In genomic region chr11:117655292-117656076, GRCm38 (mm10) we compare ENCODE assay signal across 8 mouse cellular contexts. TPM values are rescaled to one million over a fixed set of nuclear protein-coding genes. Genes with fewer than 3 reads are reported as not detected.
DNase-seq lines count a peak whose midpoint lies in the region; ATAC-seq and TF ChIP-seq lines count a peak whose summit lies in the region.

No protein-coding gene starts in this region.

- peak; percentile 60 for DNase-seq in 3T3-L1 (ENCODE audit: low read depth, low spot score)
- peak; percentile 53 to 73 for DNase-seq in adrenal gland, postnatal 36 days
- DNase-seq in heart, adult 2 months = peak; percentile 56 to 76
- peak; percentile 37 for DNase-seq in kidney, adult 9 months

- peak overlapping the region; percentile 97 for H3K9ac ChIP-seq in embryonic facial prominence, embryonic 13.5 days
- peak overlapping the region; percentile 95 for H3K9ac ChIP-seq in heart, adult 2 months (ENCODE audit: low read depth, low read length)
- H3K9ac ChIP-seq in limb, embryonic 15.5 days = peak overlapping the region; percentile 97
- H3K9ac ChIP-seq in stomach, embryonic 15.5 days = peak overlapping the region; percentile 93

- peak overlapping the region; percentile 98 for H3K27ac ChIP-seq in embryonic facial prominence, embryonic 13.5 days
- peak overlapping the region; percentile 87 for H3K27ac ChIP-seq in heart, adult 2 months
- peak overlapping the region; percentile 98 for H3K27ac ChIP-seq in limb, embryonic 15.5 days
- peak overlapping the region; percentile 93 for H3K27ac ChIP-seq in stomach, embryonic 15.5 days

- no peak for TF ChIP-seq EP300 in heart, adult 2 months (IDR thresholded peaks at IDR 0.05; ENCODE audit: insufficient read depth, low read depth, low read length)

- TF ChIP-seq CTCF in heart, adult 2 months (IDR thresholded peaks at IDR 0.05) = peak; percentile 21; the same call in 1 of the 2 replicates

- H3ac ChIP-seq in myocyte (ENCODE audit: control insufficient read depth, insufficient read length) = peak overlapping the region; percentile 95

- WGBS in embryonic facial prominence, embryonic 13.5 days = under 1% methylated on average over 80 of the region's 80 CpGs
- under 1% methylated on average over 80 of the region's 80 CpGs for WGBS in heart, adult 2 months
- under 1% methylated on average over 76 of the region's 80 CpGs for WGBS in limb, embryonic 15.5 days
- WGBS in stomach, embryonic 15.5 days = under 1% methylated on average over 66 of the region's 80 CpGs

- intact Hi-C loops in heart, adult 2 months (cut with DNase I) = loop anchor here (1.0 to 2.0 kb wide), 3 partner anchors 57 to 271 kb away; no protein-coding TSS in a partner anchor

- no peaks in the 10 kb centered on the region for H3K36me3 ChIP-seq in embryonic facial prominence, embryonic 13.5 days
- peaks cover 8% of the 10 kb centered on the region for H3K36me3 ChIP-seq in heart, adult 2 months (ENCODE audit: control insufficient read depth, insufficient read depth, low read length)
- no peaks in the 10 kb centered on the region for H3K36me3 ChIP-seq in limb, embryonic 15.5 days
- no peaks in the 10 kb centered on the region for H3K36me3 ChIP-seq in myocyte (ENCODE audit: control insufficient read depth, insufficient read depth)
- no peaks in the 10 kb centered on the region for H3K36me3 ChIP-seq in stomach, embryonic 15.5 days

- peak overlapping the region; percentile 95 for H3K4me3 ChIP-seq in embryonic facial prominence, embryonic 13.5 days
- H3K4me3 ChIP-seq in heart, adult 2 months = peak overlapping the region; percentile 74
- H3K4me3 ChIP-seq in limb, embryonic 15.5 days = peak overlapping the region; percentile 88
- H3K4me3 ChIP-seq in myocyte = peak overlapping the region; percentile 74
- H3K4me3 ChIP-seq in stomach, embryonic 15.5 days (replicated peaks) = peak overlapping the region; percentile 86

- TF ChIP-seq POLR2A in heart, adult 2 months (IDR thresholded peaks at IDR 0.05; ENCODE audit: insufficient read depth, low read depth, low read length) = no peak
- peak; percentile 33 for TF ChIP-seq POLR2A in myocyte (IDR thresholded peaks at IDR 0.05; ENCODE audit: insufficient read length, low read depth)

- ATAC-seq in embryonic facial prominence, embryonic 13.5 days (ENCODE audit: insufficient number of reproducible peaks, insufficient read depth, low FRiP score, low TSS enrichment, low read depth) = no peak
- no peak for ATAC-seq in limb, embryonic 15.5 days (ENCODE audit: insufficient number of reproducible peaks, low FRiP score, low TSS enrichment, low read depth)
- ATAC-seq in stomach, embryonic 15.5 days (ENCODE audit: insufficient read depth, low FRiP score, low read depth) = no peak

- peaks cover 47% of the 10 kb centered on the region for H3K4me1 ChIP-seq in embryonic facial prominence, embryonic 13.5 days
- peaks cover 13% of the 10 kb centered on the region for H3K4me1 ChIP-seq in heart, adult 2 months (ENCODE audit: control insufficient read depth, insufficient read depth, low read length)
- H3K4me1 ChIP-seq in limb, embryonic 15.5 days = peaks cover 38% of the 10 kb centered on the region
- peaks cover 22% of the 10 kb centered on the region for H3K4me1 ChIP-seq in stomach, embryonic 15.5 days

- peaks cover 9% of the 10 kb centered on the region for H3K79me2 ChIP-seq in heart, adult 2 months (replicated peaks; ENCODE audit: control insufficient read depth, insufficient read depth, low read length)
- H3K79me2 ChIP-seq in myocyte (ENCODE audit: control insufficient read depth, insufficient read depth) = peaks cover 52% of the 10 kb centered on the region

- no peaks in the 10 kb centered on the region for H3K27me3 ChIP-seq in embryonic facial prominence, embryonic 13.5 days
- H3K27me3 ChIP-seq in heart, adult 2 months (ENCODE audit: control insufficient read depth, insufficient read depth, low read length) = no peaks in the 10 kb centered on the region
- no peaks in the 10 kb centered on the region for H3K27me3 ChIP-seq in limb, embryonic 15.5 days
- H3K27me3 ChIP-seq in myocyte (ENCODE audit: control insufficient read depth, insufficient read depth, insufficient read length) = peaks cover 4% of the 10 kb centered on the region
- peaks cover 3% of the 10 kb centered on the region; the same call in 1 of the 2 replicates for H3K27me3 ChIP-seq in stomach, embryonic 15.5 days (replicated peaks)

- H3K4me2 ChIP-seq in embryonic facial prominence, embryonic 13.5 days = peak overlapping the region; percentile 87
- peak overlapping the region; percentile 81 for H3K4me2 ChIP-seq in limb, embryonic 15.5 days
- H3K4me2 ChIP-seq in myocyte (ENCODE audit: low read depth) = peak overlapping the region; percentile 93
- H3K4me2 ChIP-seq in stomach, embryonic 15.5 days = peak overlapping the region; percentile 86

- H3K9me3 ChIP-seq in embryonic facial prominence, embryonic 13.5 days = no peaks in the 10 kb centered on the region
- no peaks in the 10 kb centered on the region for H3K9me3 ChIP-seq in limb, embryonic 15.5 days
- no peaks in the 10 kb centered on the region for H3K9me3 ChIP-seq in stomach, embryonic 15.5 days

TF ChIP-seq in myocyte, 11 proteins besides CTCF, POLR2A, EP300 and RAD21:
- no peak for TF ChIP-seq REST (IDR thresholded peaks at IDR 0.05; ENCODE audit: insufficient read depth, insufficient read length)
- TF ChIP-seq SRF (IDR thresholded peaks at IDR 0.05; ENCODE audit: control insufficient read depth, insufficient read length, low read depth) = no peak
- no peak for TF ChIP-seq USF1 (IDR thresholded peaks at IDR 0.05; ENCODE audit: low read depth)
- 0 out of 2 replicates have a peak, but pooled peaks have one; percentile 21 for TF ChIP-seq CEBPB (IDR thresholded peaks at IDR 0.05; ENCODE audit: insufficient read depth, poor library complexity, severe bottlenecking)
- TF ChIP-seq POLR2AphosphoS2 (IDR thresholded peaks at IDR 0.05; ENCODE audit: insufficient read length, low read depth) = peak; percentile 15
- TF ChIP-seq MAX (IDR thresholded peaks at IDR 0.05; ENCODE audit: low read depth) = no peak
- no peak for TF ChIP-seq E2F4 (IDR thresholded peaks at IDR 0.05; ENCODE audit: insufficient read depth)
- TF ChIP-seq TCF12 (IDR thresholded peaks at IDR 0.05; ENCODE audit: insufficient read depth, poor library complexity, severe bottlenecking) = no peak

RNA-seq across cellular contexts. Expression of gene Tnrc6c, which starts 1.4 kb away (rescaled TPM):
- 10 to 100 TPM; 18.6 to 26.3 TPM for total RNA-seq in adrenal gland, postnatal 36 days (2021)
- polyA plus RNA-seq in embryonic facial prominence, embryonic 13.5 days (2015; fragmentation: Nextera tagmentation; extraction: Ambion mirVana) = 18.4 and 22.5 TPM in 2 replicates
- 10 to 100 TPM; 28.5 to 30.3 TPM for total RNA-seq in heart, adult 2 months (2021)
- polyA plus RNA-seq in heart, adult 2 months (2012; rRNA removed) = 17.7 and 27.3 TPM in 2 replicates
- 13.2 and 15.4 TPM in 2 replicates for polyA plus RNA-seq in limb, embryonic 15.5 days (2015; fragmentation: Nextera tagmentation; extraction: Ambion mirVana)
- polyA plus RNA-seq in myocyte (2012; fragmentation: generic; extraction: Trizol) = 7.4 TPM
- polyA plus RNA-seq in stomach, embryonic 15.5 days (2015; fragmentation: Nextera tagmentation; extraction: Ambion mirVana) = 11.6 and 12.2 TPM in 2 replicates
